Mouse (Mus musculus): ENCODE measurements around the gene Serpinf1. TPM values are rescaled to one million over a fixed set of nuclear protein-coding genes. Genes with fewer than 3 reads are reported as not detected.
"Not testable (repeated sequence)": the region's sequence is repeated elsewhere in the genome, so short reads cannot be mapped to it uniquely, and the experiment has no call there.

Gene Serpinf1
- polyA plus RNA-seq, 1 experiment from 2014 or later, result 50.9 TPM

GRCm38 (mm10) chr11:75458628-75459041, 36.1 kb upstream of the Serpinf1 start:
- ATAC-seq (replicated peaks; ENCODE audit: insufficient number of reproducible peaks, low FRiP score, low TSS enrichment), result no peak
- Histone ChIP-seq H3K9ac (ENCODE audit: low read depth, low read length) (no peak overlapping the region), H3K4me3 (ENCODE audit: low read depth, low read length) (no peak overlapping the region), H3K27ac (ENCODE audit: low read depth, low read length) (no peak overlapping the region), H3K9me3 (replicated peaks; ENCODE audit: control insufficient read depth, low read length) (no peaks in the 10 kb centered on the region), H3K36me3 (ENCODE audit: control insufficient read depth, insufficient read depth, low read length) (no peaks in the 10 kb centered on the region), H3K27me3 (ENCODE audit: control insufficient read depth, insufficient read depth, low read length) (no peaks in the 10 kb centered on the region), H3K4me2 (no peak overlapping the region), H3K4me1 (ENCODE audit: control insufficient read depth, insufficient read depth, low read length) (peaks cover 30% of the 10 kb centered on the region)
- WGBS (ENCODE audit: insufficient replicate concordance), result 72% methylated on average over 8 of the region's 8 CpGs

GRCm38 (mm10) chr11:75458169-75458568, 35.7 kb upstream of the Serpinf1 start:
- Histone ChIP-seq H3K4me3 (ENCODE audit: low read depth, low read length) (no peak overlapping the region), H3K4me2 (no peak overlapping the region), H3K27me3 (ENCODE audit: control insufficient read depth, insufficient read depth, low read length) (no peaks in the 10 kb centered on the region), H3K4me1 (ENCODE audit: control insufficient read depth, insufficient read depth, low read length) (peaks cover 28% of the 10 kb centered on the region), H3K9me3 (replicated peaks; ENCODE audit: control insufficient read depth, low read length) (no peaks in the 10 kb centered on the region), H3K9ac (ENCODE audit: low read depth, low read length) (no peak overlapping the region), H3K27ac (ENCODE audit: low read depth, low read length) (no peak overlapping the region), H3K36me3 (ENCODE audit: control insufficient read depth, insufficient read depth, low read length) (no peaks in the 10 kb centered on the region)
- ATAC-seq (replicated peaks; ENCODE audit: insufficient number of reproducible peaks, low FRiP score, low TSS enrichment), result no peak
- WGBS (ENCODE audit: insufficient replicate concordance), result 11% methylated on average over 3 of the region's 3 CpGs

GRCm38 (mm10) chr11:75456440-75456871, 34.0 kb upstream of the Serpinf1 start:
- Histone ChIP-seq H3K4me3 (ENCODE audit: low read depth, low read length) (no peak overlapping the region), H3K9ac (ENCODE audit: low read depth, low read length) (no peak overlapping the region), H3K27ac (ENCODE audit: low read depth, low read length) (no peak overlapping the region), H3K4me2 (no peak overlapping the region), H3K36me3 (ENCODE audit: control insufficient read depth, insufficient read depth, low read length) (no peaks in the 10 kb centered on the region), H3K27me3 (ENCODE audit: control insufficient read depth, insufficient read depth, low read length) (no peaks in the 10 kb centered on the region), H3K4me1 (ENCODE audit: control insufficient read depth, insufficient read depth, low read length) (peaks cover 28% of the 10 kb centered on the region), H3K9me3 (replicated peaks; ENCODE audit: control insufficient read depth, low read length) (no peaks in the 10 kb centered on the region)
- no peak for ATAC-seq (replicated peaks; ENCODE audit: insufficient number of reproducible peaks, low FRiP score, low TSS enrichment)
- WGBS (ENCODE audit: insufficient replicate concordance), result 84% methylated on average over 7 of the region's 7 CpGs

- not testable (repeated sequence) for H3K9ac ChIP-seq (ENCODE audit: low read depth, low read length); H3K9me3 ChIP-seq (replicated peaks; ENCODE audit: control insufficient read depth, low read length); ATAC-seq (replicated peaks; ENCODE audit: insufficient number of reproducible peaks, low FRiP score, low TSS enrichment); H3K36me3 ChIP-seq (ENCODE audit: control insufficient read depth, insufficient read depth, low read length); H3K4me2 ChIP-seq; H3K4me3 ChIP-seq (ENCODE audit: low read depth, low read length); H3K27me3 ChIP-seq (ENCODE audit: control insufficient read depth, insufficient read depth, low read length); H3K27ac ChIP-seq (ENCODE audit: low read depth, low read length)
- peaks cover 28% of the 10 kb centered on the region for H3K4me1 ChIP-seq (ENCODE audit: control insufficient read depth, insufficient read depth, low read length)
- 94% methylated on average over 2 of the region's 2 CpGs for WGBS (ENCODE audit: insufficient replicate concordance)
These were observed 33.5 kb upstream of the Serpinf1 start for GRCm38 (mm10) chr11:75455971-75456370.

GRCm38 (mm10) chr11:75455041-75455736, 32.7 kb upstream of the Serpinf1 start:
- Histone ChIP-seq H3K4me2 (peak overlapping the region; percentile 100), H3K36me3 (ENCODE audit: control insufficient read depth, insufficient read depth, low read length) (no peaks in the 10 kb centered on the region), H3K27me3 (ENCODE audit: control insufficient read depth, insufficient read depth, low read length) (no peaks in the 10 kb centered on the region), H3K27ac (ENCODE audit: low read depth, low read length) (peak overlapping the region; percentile 50; the same call in 1 of the 2 replicates), H3K4me1 (ENCODE audit: control insufficient read depth, insufficient read depth, low read length) (peaks cover 32% of the 10 kb centered on the region), H3K9me3 (replicated peaks; ENCODE audit: control insufficient read depth, low read length) (no peaks in the 10 kb centered on the region), H3K9ac (ENCODE audit: low read depth, low read length) (peak overlapping the region; percentile 78), H3K4me3 (ENCODE audit: low read depth, low read length) (peak overlapping the region; percentile 72)
- ATAC-seq (replicated peaks; ENCODE audit: insufficient number of reproducible peaks, low FRiP score, low TSS enrichment), result no peak
- 72% methylated on average over 10 of the region's 10 CpGs for WGBS (ENCODE audit: insufficient replicate concordance)

- H3K9ac ChIP-seq (ENCODE audit: low read depth, low read length), result peak within 1 kb of the TSS; percentile 78
- peak; percentile 88 for ATAC-seq (replicated peaks; ENCODE audit: insufficient number of reproducible peaks, low FRiP score, low TSS enrichment)
- no peaks in the 10 kb centered on the region for H3K36me3 ChIP-seq (ENCODE audit: control insufficient read depth, insufficient read depth, low read length)
- peak within 1 kb of the TSS; percentile 50; the same call in 1 of the 2 replicates for H3K27ac ChIP-seq (ENCODE audit: low read depth, low read length)
- H3K27me3 ChIP-seq (ENCODE audit: control insufficient read depth, insufficient read depth, low read length), result no peaks in the 10 kb centered on the region
- H3K4me2 ChIP-seq, result peak within 1 kb of the TSS; percentile 100
- H3K9me3 ChIP-seq (replicated peaks; ENCODE audit: control insufficient read depth, low read length), result no peaks in the 10 kb centered on the region
- H3K4me3 ChIP-seq (ENCODE audit: low read depth, low read length), result peak within 1 kb of the TSS; percentile 72
- H3K4me1 ChIP-seq (ENCODE audit: control insufficient read depth, insufficient read depth, low read length), result peaks cover 27% of the 10 kb centered on the region
- WGBS (ENCODE audit: insufficient replicate concordance), result 1% methylated on average over 55 of the region's 56 CpGs
These were observed 31.8 kb upstream of the Serpinf1 start, which contains the start of gene Wdr81 for GRCm38 (mm10) chr11:75453991-75454930. Gene Wdr81, minus strand, starts transcription at chr11:75454717.

GRCm38 (mm10) chr11:75452812-75453557, 30.5 kb upstream of the Serpinf1 start:
- Histone ChIP-seq H3K27ac (ENCODE audit: low read depth, low read length) (no peak overlapping the region), H3K27me3 (ENCODE audit: control insufficient read depth, insufficient read depth, low read length) (no peaks in the 10 kb centered on the region), H3K9ac (ENCODE audit: low read depth, low read length) (no peak overlapping the region), H3K4me3 (ENCODE audit: low read depth, low read length) (no peak overlapping the region; the same call in 1 of the 2 replicates), H3K36me3 (ENCODE audit: control insufficient read depth, insufficient read depth, low read length) (peaks cover 9% of the 10 kb centered on the region), H3K4me2 (peak overlapping the region; percentile 100), H3K4me1 (ENCODE audit: control insufficient read depth, insufficient read depth, low read length) (peaks cover 25% of the 10 kb centered on the region), H3K9me3 (replicated peaks; ENCODE audit: control insufficient read depth, low read length) (no peaks in the 10 kb centered on the region)
- WGBS (ENCODE audit: insufficient replicate concordance), result 90% methylated on average over 31 of the region's 31 CpGs
- ATAC-seq (replicated peaks; ENCODE audit: insufficient number of reproducible peaks, low FRiP score, low TSS enrichment), result no peak

- Histone ChIP-seq H3K36me3 (ENCODE audit: control insufficient read depth, insufficient read depth, low read length) (peaks cover 14% of the 10 kb centered on the region), H3K4me1 (ENCODE audit: control insufficient read depth, insufficient read depth, low read length) (peaks cover 25% of the 10 kb centered on the region), H3K27ac (ENCODE audit: low read depth, low read length) (no peak overlapping the region), H3K9me3 (replicated peaks; ENCODE audit: control insufficient read depth, low read length) (no peaks in the 10 kb centered on the region), H3K4me3 (ENCODE audit: low read depth, low read length) (no peak overlapping the region), H3K4me2 (no peak overlapping the region), H3K27me3 (ENCODE audit: control insufficient read depth, insufficient read depth, low read length) (no peaks in the 10 kb centered on the region), H3K9ac (ENCODE audit: low read depth, low read length) (no peak overlapping the region)
- ATAC-seq (replicated peaks; ENCODE audit: insufficient number of reproducible peaks, low FRiP score, low TSS enrichment), result no peak
- WGBS (ENCODE audit: insufficient replicate concordance), result 84% methylated on average over 8 of the region's 8 CpGs
These were observed 29.6 kb upstream of the Serpinf1 start for GRCm38 (mm10) chr11:75452081-75452480.

All from heart, embryonic 11.5 days (tissue).